Mouse (Mus musculus) small intestine, adult 2 months (tissue): ENCODE measurements at regions not wholly inside any gene's neighbourhood (a gene's known extent, or its start where the extent isn't known, plus 50 kb on each side); places are given as distances from the start of the nearest gene placed in this dataset.

Experiments used
- CTCF ChIP-seq: fragments of 200-500 bp; IDR thresholded peaks from 2 replicates; pipeline ENCODE4 v1.5.1; 2012; ENCODE audit warnings: low read depth, mild to moderate bottlenecking, control low read depth, inconsistent platforms, low read length, moderate library complexity, mixed read lengths; ENCODE audit not compliant: insufficient replicate concordance, insufficient read length; ENCODE audit errors: extremely low read depth
- POLR2A ChIP-seq: fragments of 200-500 bp; IDR thresholded peaks from 2 replicates; pipeline ENCODE4 v1.6.1; 2012; ENCODE audit warnings: low read depth, mild to moderate bottlenecking, control low read depth, inconsistent platforms, low read length, moderate library complexity

DNA sequence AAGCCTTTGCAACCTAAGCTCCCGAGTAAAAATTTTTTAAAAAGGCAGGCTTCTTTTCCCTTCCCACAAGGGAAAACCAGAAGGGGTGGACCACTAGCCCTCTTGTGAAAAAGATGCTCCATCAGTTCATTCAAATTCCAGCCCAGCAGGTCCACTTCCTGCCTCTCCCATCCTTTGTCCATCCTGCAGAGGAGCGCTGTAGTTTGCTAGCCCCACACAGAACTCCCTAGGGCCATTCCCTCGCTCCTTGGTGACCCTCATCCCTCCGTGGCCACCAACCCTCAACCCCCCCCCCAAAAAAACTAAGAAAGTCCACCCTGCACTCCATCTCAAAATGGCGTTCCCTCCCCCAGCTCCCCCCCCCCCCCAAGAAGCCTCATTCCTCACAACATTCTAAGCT, 136.5 kb downstream of the Ly86 start:
- TF ChIP-seq POLR2A (no peak), CTCF (no peak)
